Mouse (Mus musculus) left cerebral cortex, postnatal 10 days (tissue): Measurements from ENCODE around the gene Ugt1a6b. TPM values are rescaled to one million over a fixed set of nuclear protein-coding genes. Genes with fewer than 3 reads are reported as not detected.
"Not testable (repeated sequence)": the region's sequence is repeated elsewhere in the genome, so short reads cannot be mapped to it uniquely, and the experiment has no call there.

ENCODE experiments used
- DNase-seq, 2 experiments: peaks; one replicate each; pipeline ENCODE4 v3.0.0; 2021 to 2022; ENCODE audit warnings: low spot score in 2 of 2, mixed read lengths in 1 of 2; ENCODE audit errors: extremely low spot score in 1 of 2
- intact Hi-C: fragments of 180-260 bp; cut with DNase I; formaldehyde crosslinking; loops from one replicate; pipeline ENCODE4 v1.15.1; 2025
- total RNA-seq, 2 experiments: library from RNA; stranded (reverse); gene quantifications; 2 replicates each; pipeline ENCODE4 v1.2.3; 2021

Gene Ugt1a6b
- total RNA-seq, 2 experiments from 2014 or later = 0.24 TPM; not detected in 1

GRCm38 (mm10) chr1:88109027-88109557 is 6.0 kb downstream of the Ugt1a6b start:
- intact Hi-C loops, DNase-seq: not testable (repeated sequence)

DNA sequence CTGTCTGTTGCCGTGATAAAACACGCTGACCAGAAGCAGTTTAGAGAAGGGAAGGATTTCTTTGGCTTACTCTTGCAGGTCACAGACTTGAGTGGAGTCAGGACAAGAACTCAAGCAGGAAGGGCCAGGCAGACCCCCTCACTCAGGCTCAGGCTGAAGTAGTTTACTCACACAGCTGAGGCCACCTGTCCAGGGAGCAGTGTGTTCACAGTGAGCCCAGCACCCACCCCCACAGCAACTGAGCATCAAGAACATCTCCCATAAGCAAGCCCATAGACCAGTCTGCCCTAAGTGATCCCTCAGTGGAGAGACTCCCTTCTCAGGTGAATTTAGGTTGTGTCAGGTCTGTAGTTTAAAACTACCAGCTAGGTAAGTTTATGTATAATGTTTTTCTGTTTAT is 6.6 kb downstream of the Ugt1a6b start:
- intact Hi-C loops, DNase-seq: not testable (repeated sequence)

DNA sequence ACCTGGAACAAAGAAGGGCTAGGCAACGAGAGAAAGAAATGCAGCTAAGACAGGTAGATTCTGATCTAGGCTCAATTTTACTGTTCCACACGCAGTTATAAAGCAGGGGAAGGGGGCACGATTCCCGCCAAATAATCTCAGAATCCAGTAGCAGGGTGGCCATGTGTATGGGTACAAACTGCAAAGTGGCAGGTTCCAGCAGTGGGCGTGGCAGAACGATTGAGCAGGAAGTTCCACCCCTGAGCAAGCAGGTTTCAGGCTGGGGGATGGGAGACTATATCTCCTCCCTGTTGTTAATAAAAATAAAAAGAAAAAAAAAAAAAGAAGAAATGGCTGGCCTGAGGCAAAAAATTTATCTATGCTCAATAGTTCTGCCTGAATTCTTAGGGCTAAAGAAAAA is 9.7 kb downstream of the Ugt1a6b start:
- intact Hi-C loops, DNase-seq: not testable (repeated sequence)

GRCm38 (mm10) chr1:88120550-88120949 is 17.5 kb downstream of the Ugt1a6b start:
- DNase-seq, intact Hi-C loops: not testable (repeated sequence)

GRCm38 (mm10) chr1:88121521-88121920 is 18.5 kb downstream of the Ugt1a6b start:
- intact Hi-C loops, DNase-seq: not testable (repeated sequence)

DNA sequence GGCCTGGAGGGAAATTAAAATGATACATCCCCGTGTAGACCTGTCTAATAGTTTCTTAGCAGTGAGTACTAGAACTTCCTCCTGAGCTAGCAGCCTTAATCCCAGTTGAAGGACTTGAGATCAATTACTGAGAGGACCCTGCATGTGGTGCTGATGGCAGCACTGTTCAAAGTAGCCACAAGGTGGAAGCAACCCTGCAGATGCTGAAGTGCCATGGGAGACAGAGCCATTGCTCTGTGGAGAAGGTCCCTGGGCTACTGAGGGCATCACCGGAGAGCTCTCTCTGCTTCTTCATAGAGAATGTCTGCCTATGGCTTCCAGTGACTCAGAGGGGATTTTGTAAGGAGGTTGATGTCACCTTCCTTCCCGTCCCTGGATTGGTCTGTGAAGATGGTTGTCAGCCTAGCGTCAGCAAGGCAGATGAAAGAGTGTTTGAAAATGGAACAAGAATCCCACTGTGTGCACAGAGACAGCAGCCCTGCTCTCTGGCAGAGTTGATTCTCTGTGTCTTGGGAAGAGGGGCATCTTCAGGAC is 22.8 kb downstream of the Ugt1a6b start:
- intact Hi-C loops, DNase-seq: not testable (repeated sequence)

DNA sequence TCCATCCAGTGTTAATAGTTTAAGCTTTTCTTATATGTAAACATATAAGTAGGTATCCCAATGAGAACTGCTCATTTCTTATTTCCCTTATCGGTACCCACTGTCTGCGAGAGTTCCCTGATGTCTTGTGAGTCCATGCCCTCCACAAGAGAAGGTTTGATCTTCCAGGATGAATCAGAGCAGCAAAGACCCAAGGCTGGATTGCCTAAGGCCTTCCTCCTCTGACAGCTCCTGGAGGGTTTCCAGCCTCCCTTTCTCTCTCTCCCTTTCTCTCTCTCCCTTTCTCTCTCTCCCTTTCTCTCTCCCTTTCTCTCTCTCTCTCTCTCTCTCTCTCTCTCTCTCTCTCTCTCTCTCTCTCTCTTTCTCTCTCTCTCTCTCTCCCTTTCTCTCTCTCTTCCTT is 26.0 kb downstream of the Ugt1a6b start:
- intact Hi-C loops, DNase-seq: not testable (repeated sequence)

GRCm38 (mm10) chr1:88130223-88130622 is 27.2 kb downstream of the Ugt1a6b start:
- DNase-seq, intact Hi-C loops: not testable (repeated sequence)

DNA sequence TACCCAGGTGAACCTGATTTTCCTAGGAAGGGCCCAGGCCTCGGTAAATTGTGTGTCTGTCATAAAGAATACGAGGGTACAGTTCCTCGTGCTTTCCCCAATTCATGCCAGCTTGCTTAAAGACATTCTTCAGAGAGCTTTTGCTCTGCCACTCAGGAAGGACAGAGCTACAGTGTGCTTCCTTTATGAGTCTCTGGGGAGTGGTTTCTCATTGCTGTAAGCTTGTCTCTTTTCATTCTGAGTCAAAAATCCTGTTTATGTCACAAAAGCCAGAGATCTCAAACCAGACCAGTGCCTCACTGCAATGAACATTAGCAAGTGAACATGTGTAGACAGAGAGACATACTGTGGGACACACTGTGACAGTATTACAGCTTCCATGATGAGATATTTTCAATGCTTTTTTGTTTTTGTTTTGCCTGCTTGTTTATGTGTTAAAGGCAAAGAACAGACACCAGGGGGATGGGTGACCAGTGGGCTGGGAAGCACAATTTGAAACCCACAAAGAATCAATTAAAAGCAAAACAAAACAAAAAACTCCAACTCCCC is 30.9 kb downstream of the Ugt1a6b start:
- no peak for DNase-seq
- intact Hi-C loops = no loop called here

DNA sequence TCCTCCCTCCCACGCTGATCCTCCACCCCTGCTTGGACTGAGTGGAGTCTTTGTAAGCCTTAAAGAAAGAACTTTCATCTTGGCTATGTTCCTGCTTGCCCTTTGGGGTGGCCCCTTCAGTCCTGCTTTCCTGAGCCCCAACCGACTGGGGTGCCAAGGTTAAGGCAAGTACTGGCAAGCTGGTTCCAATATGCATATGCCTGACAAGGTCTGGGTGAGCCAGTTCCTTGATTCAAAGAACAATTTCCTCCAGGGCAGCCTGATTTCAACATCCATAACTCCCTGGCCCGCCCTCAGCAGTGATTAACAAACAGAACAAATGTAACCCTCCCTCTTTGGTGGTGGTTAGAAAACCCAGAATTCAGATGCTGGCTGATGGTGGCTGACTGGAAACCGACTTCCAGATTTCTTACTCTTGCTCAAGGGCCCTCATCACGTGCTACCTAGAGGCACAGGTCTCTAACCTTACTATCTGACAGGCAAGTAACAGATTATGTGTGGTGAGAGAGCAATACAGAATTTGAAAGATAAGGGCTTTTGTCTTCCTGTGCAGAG is 31.5 kb downstream of the Ugt1a6b start, which contains the start of gene Ugt1a6a:
Gene Ugt1a6a (plus strand): TSS at position 353 of the 555 bp plus-strand sequence.
- intact Hi-C loops, DNase-seq: not testable (repeated sequence)

- DNase-seq, intact Hi-C loops: not testable (repeated sequence)
Measured at GRCm38 (mm10) chr1:88135229-88135904, 32.3 kb downstream of the Ugt1a6b start.

- DNase-seq = no peak
- intact Hi-C loops = no loop called here
Measured at GRCm38 (mm10) chr1:88136646-88137045, 33.6 kb downstream of the Ugt1a6b start.

- intact Hi-C loops = no loop called here
- DNase-seq = no peak
Measured at GRCm38 (mm10) chr1:88137264-88137663, 34.2 kb downstream of the Ugt1a6b start.

- DNase-seq = no peak
- intact Hi-C loops = no loop called here
Measured at GRCm38 (mm10) chr1:88138145-88138544, 35.1 kb downstream of the Ugt1a6b start.

DNA sequence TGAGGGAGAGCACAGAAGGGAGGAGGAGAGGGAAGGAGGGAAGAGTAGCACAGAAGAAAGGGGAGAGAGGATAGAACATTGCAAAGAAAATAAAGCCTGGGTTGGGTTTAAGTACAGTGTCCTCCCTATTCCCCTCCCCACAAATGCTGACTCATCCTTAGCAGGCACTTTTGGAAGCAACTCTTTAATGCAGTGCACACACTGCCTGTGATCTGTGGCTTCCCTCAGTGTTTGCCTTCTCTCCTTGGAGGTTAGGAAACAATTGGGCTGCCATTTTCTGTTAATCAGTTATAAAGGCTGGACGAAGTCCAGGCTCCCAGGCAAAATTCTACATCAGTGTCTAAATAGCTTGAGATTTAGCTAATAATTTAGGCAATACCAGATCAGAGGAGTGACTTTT is 37.4 kb downstream of the Ugt1a6b start:
- DNase-seq, intact Hi-C loops: not testable (repeated sequence)

GRCm38 (mm10) chr1:88143966-88144675 is 41.1 kb downstream of the Ugt1a6b start:
- DNase-seq = peak in 1 of 2 experiments; percentile 49
- intact Hi-C loops = not testable (repeated sequence)

GRCm38 (mm10) chr1:88145278-88145677 is 42.2 kb downstream of the Ugt1a6b start:
- DNase-seq, intact Hi-C loops: not testable (repeated sequence)

DNA sequence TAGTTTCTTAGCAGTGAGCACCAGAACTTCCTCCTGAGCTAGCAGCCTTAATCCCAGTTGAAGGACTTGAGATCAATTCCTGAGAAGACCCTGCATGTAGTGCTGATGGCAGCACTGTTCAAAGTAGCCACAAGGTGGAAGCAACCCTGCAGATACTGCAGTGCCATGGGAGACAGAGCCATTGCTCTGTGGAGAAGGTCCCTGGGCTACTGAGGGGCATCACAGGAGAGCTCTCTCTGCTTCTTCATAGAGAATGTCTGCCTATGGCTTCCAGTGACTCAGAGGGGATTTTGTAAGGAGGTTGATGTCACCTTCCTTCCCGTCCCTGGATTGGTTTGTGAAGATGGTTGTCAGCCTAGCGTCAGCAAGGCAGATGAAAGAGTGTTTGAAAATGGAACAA is 47.1 kb downstream of the Ugt1a6b start:
- DNase-seq = not testable (repeated sequence)
- intact Hi-C loops = loop anchor here (10.0 kb wide), 1 partner anchor 135 kb away; no protein-coding TSS in a partner anchor

- DNase-seq = no peak
- intact Hi-C loops = loop anchor here (10.0 kb wide), 1 partner anchor 126 kb away; no protein-coding TSS in a partner anchor
Measured at GRCm38 (mm10) chr1:88158430-88158829, 55.4 kb downstream of the Ugt1a6b start.
